Mouse (Mus musculus) midbrain, embryonic 16.5 days (tissue): ENCODE measurements around the gene Cfap44. TPM values are rescaled to one million over a fixed set of nuclear protein-coding genes. Genes with fewer than 3 reads are reported as not detected.

Source experiments
- ATAC-seq: fragments of 200-750 bp; cut with Nextera tagmentation; 2 replicates; pipeline ENCODE4 v1.8.0; 2017; ENCODE audit warnings: moderate TSS enrichment
- H3K27ac ChIP-seq: fragments of 300-500 bp; sonication (generic); 2 replicates; pipeline ENCODE4 v1.5.1; 2014; ENCODE audit warnings: mild to moderate bottlenecking, low read length, mixed read lengths
- H3K27me3 ChIP-seq: fragments of 300-500 bp; sonication (generic); 2 replicates; pipeline ENCODE4 v1.6.1; 2014; ENCODE audit warnings: low read depth, low read length, mixed read lengths; ENCODE audit not compliant: control insufficient read depth, insufficient read depth
- H3K36me3 ChIP-seq: fragments of 300-500 bp; sonication (generic); 2 replicates; pipeline ENCODE4 v1.6.1; 2014; ENCODE audit warnings: mild to moderate bottlenecking, low read length, moderate library complexity, mixed read lengths; ENCODE audit not compliant: control insufficient read depth, insufficient read depth
- H3K4me1 ChIP-seq: fragments of 300-500 bp; sonication (generic); 2 replicates; pipeline ENCODE4 v1.6.1; 2014; ENCODE audit warnings: mild to moderate bottlenecking, low read length, mixed read lengths; ENCODE audit not compliant: control insufficient read depth, insufficient read depth
- H3K4me2 ChIP-seq: fragments of 300-500 bp; sonication (generic); 2 replicates; pipeline ENCODE4 v1.6.1; 2014; ENCODE audit warnings: mild to moderate bottlenecking, low read length, mixed read lengths
- H3K4me3 ChIP-seq: fragments of 300-500 bp; sonication (generic); 2 replicates; pipeline ENCODE4 v1.5.1; 2014; ENCODE audit warnings: low read depth, mild to moderate bottlenecking, low read length, moderate library complexity, mixed read lengths
- H3K9ac ChIP-seq: fragments of 300-500 bp; sonication (generic); 2 replicates; pipeline ENCODE4 v1.6.1; 2014; ENCODE audit warnings: low read depth, low read length, mixed read lengths
- H3K9me3 ChIP-seq: fragments of 300-500 bp; sonication (generic); replicated peaks from 2 replicates; pipeline ENCODE4 v1.6.1; 2014; ENCODE audit warnings: mild to moderate bottlenecking, low read length, mixed read lengths; ENCODE audit not compliant: control insufficient read depth, poor library complexity, severe bottlenecking
- WGBS: fragments of 180-500 bp; shearing (Covaris S2); extraction: QIAGEN DNeasy Blood & Tissue Kit; methylation state at CpG from one replicate; pipeline ENCODE4 v1.1.7; 2014; 5-methylcytosine and 5-hydroxymethylcytosine counted together
- polyA plus RNA-seq: library from polyadenylated mRNA; unstranded; fragments of >200 nt; fragmentation: Nextera tagmentation; extraction: Ambion mirVana; gene quantifications from 2 replicates; pipeline ENCODE4 v1.2.1, GENCODE M21; 2015

Cfap44 gene
- polyA plus RNA-seq, 1 experiment from 2014 or later: 7.0 TPM

GRCm38 (mm10) chr16:44380006-44380405 lies 14.6 kb upstream of the Cfap44 start:
- no peak overlapping the region for H3K27ac ChIP-seq
- WGBS: 56% methylated on average over 4 of the region's 4 CpGs
- H3K36me3 ChIP-seq: no peaks in the 10 kb centered on the region; the same call in 1 of the 2 replicates
- no peak overlapping the region for H3K4me3 ChIP-seq
- no peaks in the 10 kb centered on the region for H3K27me3 ChIP-seq
- H3K9ac ChIP-seq: no peak overlapping the region
- no peaks in the 10 kb centered on the region for H3K9me3 ChIP-seq
- H3K4me1 ChIP-seq: no peaks in the 10 kb centered on the region
- H3K4me2 ChIP-seq: no peak overlapping the region
- no peak for ATAC-seq

- Histone ChIP-seq H3K27ac (no peak overlapping the region), H3K4me2 (no peak overlapping the region), H3K36me3 (no peaks in the 10 kb centered on the region; the same call in 1 of the 2 replicates), H3K27me3 (no peaks in the 10 kb centered on the region), H3K4me1 (no peaks in the 10 kb centered on the region), H3K9ac (no peak overlapping the region), H3K9me3 (no peaks in the 10 kb centered on the region), H3K4me3 (no peak overlapping the region)
- WGBS: 4% methylated on average over 4 of the region's 5 CpGs
- no peak for ATAC-seq
Observed at GRCm38 (mm10) chr16:44381578-44381977, 13.0 kb upstream of the Cfap44 start.

DNA sequence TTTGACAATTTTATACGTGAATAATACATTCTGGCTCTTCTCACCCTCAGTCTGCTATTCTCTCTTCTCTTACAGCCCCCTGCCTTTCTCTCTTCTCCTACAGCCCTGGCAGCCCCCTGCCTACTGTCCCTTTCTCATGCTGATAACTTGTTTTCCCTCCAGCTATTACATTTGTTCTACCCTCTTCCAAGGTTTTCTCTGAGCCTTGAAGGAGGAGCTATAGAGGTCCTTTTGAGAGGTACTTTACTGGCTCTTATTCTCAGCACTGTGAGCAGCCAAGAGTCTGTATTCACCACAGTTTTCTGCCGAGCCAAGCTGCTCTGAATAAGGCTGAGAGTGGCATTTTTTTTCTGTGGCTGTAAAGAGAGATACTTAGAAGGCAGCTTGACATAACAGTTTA lies 11.0 kb upstream of the Cfap44 start:
- no peak overlapping the region for H3K9ac ChIP-seq
- peak; percentile 79 for ATAC-seq
- no peaks in the 10 kb centered on the region for H3K36me3 ChIP-seq
- H3K4me1 ChIP-seq: no peaks in the 10 kb centered on the region
- no peaks in the 10 kb centered on the region for H3K9me3 ChIP-seq
- 15% methylated on average over 2 of the region's 2 CpGs for WGBS
- H3K27me3 ChIP-seq: no peaks in the 10 kb centered on the region
- H3K4me2 ChIP-seq: no peak overlapping the region
- H3K4me3 ChIP-seq: no peak overlapping the region
- H3K27ac ChIP-seq: peak overlapping the region; percentile 19; the same call in 1 of the 2 replicates

DNA sequence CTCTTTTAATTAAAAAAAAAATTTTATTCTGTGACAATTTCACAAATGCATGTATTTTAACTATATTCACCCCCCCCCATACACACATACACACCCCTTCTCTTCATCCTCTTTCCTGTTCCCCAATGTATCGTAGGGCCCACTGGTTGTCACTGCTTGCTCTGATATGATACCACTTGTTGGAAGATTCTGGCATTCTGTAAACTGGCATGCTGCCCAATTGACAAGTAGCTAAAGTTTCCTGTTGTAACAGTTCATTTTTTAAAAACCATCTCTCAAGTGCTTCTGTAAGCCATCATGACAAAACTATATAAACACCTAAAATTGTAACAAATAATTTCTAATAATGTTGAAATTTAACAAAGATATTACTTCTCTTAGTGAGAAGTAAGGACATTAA lies 10.3 kb upstream of the Cfap44 start:
- Histone ChIP-seq H3K9ac (no peak overlapping the region), H3K4me1 (no peaks in the 10 kb centered on the region), H3K27ac (no peak overlapping the region), H3K4me2 (no peak overlapping the region), H3K36me3 (no peaks in the 10 kb centered on the region), H3K9me3 (no peaks in the 10 kb centered on the region), H3K27me3 (no peaks in the 10 kb centered on the region), H3K4me3 (no peak overlapping the region)
- WGBS: 55% methylated on average over 1 of the region's 1 CpGs
- ATAC-seq: no peak

- H3K27ac ChIP-seq: no peak overlapping the region
- ATAC-seq: no peak
- no peaks in the 10 kb centered on the region for H3K27me3 ChIP-seq
- H3K4me3 ChIP-seq: no peak overlapping the region
- H3K9ac ChIP-seq: no peak overlapping the region; the same call in 1 of the 2 replicates
- H3K4me2 ChIP-seq: peak overlapping the region; percentile 19; the same call in 1 of the 2 replicates
- WGBS: 41% methylated on average over 9 of the region's 9 CpGs
- H3K36me3 ChIP-seq: no peaks in the 10 kb centered on the region
- H3K9me3 ChIP-seq: no peaks in the 10 kb centered on the region
- H3K4me1 ChIP-seq: peaks cover 11% of the 10 kb centered on the region
Observed at GRCm38 (mm10) chr16:44391877-44392548, 2.6 kb upstream of the Cfap44 start.

DNA sequence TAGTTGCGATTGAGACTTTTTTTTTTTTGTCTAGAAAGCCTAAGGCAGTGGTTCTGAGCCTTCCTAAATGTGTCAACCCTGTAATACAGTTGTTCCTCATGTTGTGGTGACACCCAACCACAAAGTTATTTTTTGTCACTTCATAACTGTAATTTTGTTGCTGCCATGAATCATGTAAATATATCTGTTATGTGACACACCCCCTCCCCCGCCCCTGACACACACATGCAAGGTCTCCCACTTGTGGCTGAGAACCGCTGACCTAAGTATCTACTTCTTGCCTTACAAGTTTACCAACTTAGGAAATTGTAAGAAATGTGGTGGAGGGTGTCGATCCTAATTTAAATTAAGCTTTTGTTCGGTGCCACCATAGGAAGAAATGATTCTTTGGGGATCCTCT lies 10.3 kb downstream of the Cfap44 start:
- 96% methylated on average over 5 of the region's 5 CpGs for WGBS
- H3K4me1 ChIP-seq: no peaks in the 10 kb centered on the region
- no peak overlapping the region for H3K4me3 ChIP-seq
- no peak overlapping the region for H3K4me2 ChIP-seq
- H3K9ac ChIP-seq: no peak overlapping the region
- no peaks in the 10 kb centered on the region for H3K36me3 ChIP-seq
- H3K27ac ChIP-seq: no peak overlapping the region
- no peaks in the 10 kb centered on the region for H3K27me3 ChIP-seq
- ATAC-seq: no peak
- peaks cover 7% of the 10 kb centered on the region; the same call in 1 of the 2 replicates for H3K9me3 ChIP-seq

DNA sequence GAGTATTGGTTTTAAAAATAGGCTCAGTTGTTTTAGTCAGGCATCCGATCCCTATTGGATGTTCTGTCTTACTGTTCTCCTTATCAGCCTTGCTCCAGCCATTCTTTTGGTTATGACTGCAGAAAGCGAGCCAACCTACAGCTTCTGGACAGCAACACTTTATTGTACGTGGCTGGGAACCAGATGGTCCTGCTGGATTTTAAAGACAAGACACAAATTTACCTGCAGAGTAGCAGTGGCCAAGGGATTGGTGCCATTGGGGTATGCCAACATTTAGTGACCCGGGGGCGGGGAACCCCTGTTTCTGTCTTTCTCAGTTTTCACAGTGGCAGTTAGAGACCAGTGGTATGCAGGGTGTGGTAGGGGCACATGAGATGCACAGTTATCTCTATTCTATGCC lies 12.6 kb downstream of the Cfap44 start:
- H3K4me1 ChIP-seq: no peaks in the 10 kb centered on the region
- WGBS: 95% methylated on average over 5 of the region's 5 CpGs
- H3K4me2 ChIP-seq: no peak overlapping the region
- peaks cover 7% of the 10 kb centered on the region; the same call in 1 of the 2 replicates for H3K9me3 ChIP-seq
- H3K27me3 ChIP-seq: no peaks in the 10 kb centered on the region
- no peak overlapping the region for H3K9ac ChIP-seq
- H3K27ac ChIP-seq: no peak overlapping the region
- ATAC-seq: no peak
- no peaks in the 10 kb centered on the region for H3K36me3 ChIP-seq
- no peak overlapping the region for H3K4me3 ChIP-seq

- no peak overlapping the region for H3K27ac ChIP-seq
- H3K9me3 ChIP-seq: peaks cover 7% of the 10 kb centered on the region; the same call in 1 of the 2 replicates
- H3K27me3 ChIP-seq: no peaks in the 10 kb centered on the region
- WGBS: 91% methylated on average over 2 of the region's 2 CpGs
- no peaks in the 10 kb centered on the region for H3K36me3 ChIP-seq
- no peak for ATAC-seq
- no peak overlapping the region for H3K4me3 ChIP-seq
- H3K9ac ChIP-seq: no peak overlapping the region
- H3K4me2 ChIP-seq: no peak overlapping the region
- no peaks in the 10 kb centered on the region for H3K4me1 ChIP-seq
Observed at GRCm38 (mm10) chr16:44408290-44408689, 13.7 kb downstream of the Cfap44 start.

GRCm38 (mm10) chr16:44410176-44410575 lies 15.6 kb downstream of the Cfap44 start:
- no peaks in the 10 kb centered on the region for H3K4me1 ChIP-seq
- no peaks in the 10 kb centered on the region for H3K27me3 ChIP-seq
- no peaks in the 10 kb centered on the region for H3K36me3 ChIP-seq
- H3K9ac ChIP-seq: no peak overlapping the region
- ATAC-seq: no peak
- H3K9me3 ChIP-seq: no peaks in the 10 kb centered on the region
- H3K4me2 ChIP-seq: no peak overlapping the region
- 59% methylated on average over 6 of the region's 6 CpGs for WGBS
- no peak overlapping the region for H3K4me3 ChIP-seq
- no peak overlapping the region for H3K27ac ChIP-seq
